Mouse (Mus musculus) liver, embryonic 14.5 days (tissue): Measurements from ENCODE around the gene Tmem233.

Experiments used
- CTCF ChIP-seq: IDR thresholded peaks from 2 replicates; pipeline ENCODE4 v1.5.1; 2016; ENCODE audit warnings: antibody characterized with exemption, low read depth, control low read depth
- EP300 ChIP-seq: IDR thresholded peaks from 2 replicates; pipeline ENCODE4 v1.6.1; 2016; ENCODE audit warnings: antibody characterized with exemption, low read depth

GRCm38 (mm10) chr5:116080736-116081135, 2.3 kb downstream of the Tmem233 start:
- TF ChIP-seq EP300 (no peak), CTCF (no peak)
